Mouse (Mus musculus) urinary bladder, postnatal 14 days (tissue): Measurements from ENCODE around the gene Ccdc34.
A peak's percentile ranks its signal among the peaks of the same experiment; 100 is the strongest.

Experiments used
- DNase-seq: peaks from one replicate; pipeline ENCODE4 v3.0.0; 2021; ENCODE audit warnings: low spot score

Ccdc34 gene

GRCm38 (mm10) chr2:110180316-110180670 is 162.7 kb downstream of the Ccdc34 start:
- no peak for DNase-seq

GRCm38 (mm10) chr2:110181666-110182065 is 164.0 kb downstream of the Ccdc34 start:
- DNase-seq = no peak

- DNase-seq = peak; percentile 47
Measured at GRCm38 (mm10) chr2:110182248-110182647, 164.6 kb downstream of the Ccdc34 start.

- no peak for DNase-seq
Measured at GRCm38 (mm10) chr2:110182795-110183486, 165.3 kb downstream of the Ccdc34 start.

- no peak for DNase-seq
Measured at GRCm38 (mm10) chr2:110184071-110184470, 166.5 kb downstream of the Ccdc34 start.

- DNase-seq = peak; percentile 73
Measured at GRCm38 (mm10) chr2:110186427-110186980, 168.9 kb downstream of the Ccdc34 start.

- DNase-seq = no peak
Measured at GRCm38 (mm10) chr2:110188696-110189397, 171.2 kb downstream of the Ccdc34 start.

GRCm38 (mm10) chr2:110190416-110190815 is 172.8 kb downstream of the Ccdc34 start:
- DNase-seq = no peak

GRCm38 (mm10) chr2:110191186-110191690 is 173.6 kb downstream of the Ccdc34 start:
- no peak for DNase-seq

GRCm38 (mm10) chr2:110191965-110192701 is 174.5 kb downstream of the Ccdc34 start:
- DNase-seq = peak; percentile 97

- peak; percentile 24 for DNase-seq
Measured at GRCm38 (mm10) chr2:110192702-110193312, 175.2 kb downstream of the Ccdc34 start.

- DNase-seq = no peak
Measured at GRCm38 (mm10) chr2:110196551-110196950, 178.9 kb downstream of the Ccdc34 start.

- no peak for DNase-seq
Measured at GRCm38 (mm10) chr2:110199648-110200047, 182.0 kb downstream of the Ccdc34 start.

- DNase-seq = no peak
Measured at GRCm38 (mm10) chr2:110201770-110202169, 184.2 kb downstream of the Ccdc34 start.

GRCm38 (mm10) chr2:110202716-110203497 is 185.3 kb downstream of the Ccdc34 start:
- no peak for DNase-seq

- DNase-seq = no peak
Measured at GRCm38 (mm10) chr2:110204169-110204568, 186.6 kb downstream of the Ccdc34 start.

- peak; percentile 74 for DNase-seq
Measured at GRCm38 (mm10) chr2:110204705-110205318, 187.2 kb downstream of the Ccdc34 start.

GRCm38 (mm10) chr2:110210508-110211496 is 193.2 kb downstream of the Ccdc34 start:
- DNase-seq = no peak

GRCm38 (mm10) chr2:110214278-110214677 is 196.7 kb downstream of the Ccdc34 start:
- peak; percentile 52 for DNase-seq
